Mouse (Mus musculus) brain, adult 10 weeks (tissue): ENCODE results near the gene Kcna4. TPM values are rescaled to one million over a fixed set of nuclear protein-coding genes. Genes with fewer than 3 reads are reported as not detected.

ENCODE experiments used
- polyA plus RNA-seq: library from polyadenylated mRNA; stranded (reverse); fragments of 350-450 nt; fragmentation: Illumina TruSeq; extraction: RNeasy Lipid Tissue Mini Kit (QIAGEN cat#74804); gene quantifications from one replicate; pipeline ENCODE4 v1.2.3, GENCODE M21; 2015; ENCODE audit warnings: low read depth, low replicate concordance

The Kcna4 gene
- 13.5 TPM for polyA plus RNA-seq

DNA sequence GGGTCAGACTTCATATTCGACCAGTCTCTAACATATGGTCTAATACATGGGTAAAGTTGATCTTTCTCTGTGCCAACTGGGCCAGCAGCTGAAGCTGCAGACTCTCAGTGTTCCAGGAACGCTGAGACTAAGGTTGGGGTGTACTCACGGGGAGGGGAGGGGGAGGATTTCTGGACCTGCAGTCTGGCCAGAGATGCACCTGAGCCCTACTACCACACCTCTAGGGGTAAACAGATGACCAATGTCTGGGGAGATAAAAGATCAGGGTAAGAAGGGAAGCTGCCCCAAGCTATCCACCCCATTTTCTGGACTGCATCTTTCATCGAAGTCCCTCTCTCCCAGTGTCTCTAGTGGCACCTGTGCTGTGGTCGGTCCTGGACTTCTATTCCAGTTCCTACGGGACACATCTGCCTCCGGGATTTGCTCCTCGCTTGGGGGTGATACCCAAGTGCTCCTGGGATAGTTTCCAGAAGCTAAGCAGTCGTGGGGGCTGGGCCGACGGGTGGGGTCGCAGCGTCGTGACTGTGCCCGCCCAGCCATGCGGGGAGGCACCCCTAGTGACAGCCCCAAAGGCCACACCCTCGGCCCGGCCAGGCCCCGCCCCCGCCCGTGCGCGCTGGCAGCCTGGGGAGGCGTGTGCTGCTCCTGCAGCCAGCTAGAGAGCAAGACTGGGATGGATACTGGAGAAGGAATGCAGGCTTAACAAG, at the start of gene Kcna4:
TSS of gene Kcna4 (plus strand) at position 650 of the 707 bp plus-strand sequence.

Other genes starting within 250 kb of the Kcna4 start
- gene Fshb, start 231.0 kb upstream of the Kcna4 start, polyA plus RNA-seq, result not detected